Mouse (Mus musculus) CD4-positive, CD25-positive, alpha-beta regulatory T cell, adult 9 weeks (primary cell): ENCODE measurements around the gene Cog3. TPM values are rescaled to one million over a fixed set of nuclear protein-coding genes. Genes with fewer than 3 reads are reported as not detected.

Experiments used
- polyA plus RNA-seq: library from polyadenylated mRNA; unstranded; fragments of 100-300 nt; shearing (Covaris generic); gene quantifications from one replicate; pipeline ENCODE4 v1.2.1, GENCODE M21; 2017

Gene Cog3
- 11.3 TPM for polyA plus RNA-seq

DNA sequence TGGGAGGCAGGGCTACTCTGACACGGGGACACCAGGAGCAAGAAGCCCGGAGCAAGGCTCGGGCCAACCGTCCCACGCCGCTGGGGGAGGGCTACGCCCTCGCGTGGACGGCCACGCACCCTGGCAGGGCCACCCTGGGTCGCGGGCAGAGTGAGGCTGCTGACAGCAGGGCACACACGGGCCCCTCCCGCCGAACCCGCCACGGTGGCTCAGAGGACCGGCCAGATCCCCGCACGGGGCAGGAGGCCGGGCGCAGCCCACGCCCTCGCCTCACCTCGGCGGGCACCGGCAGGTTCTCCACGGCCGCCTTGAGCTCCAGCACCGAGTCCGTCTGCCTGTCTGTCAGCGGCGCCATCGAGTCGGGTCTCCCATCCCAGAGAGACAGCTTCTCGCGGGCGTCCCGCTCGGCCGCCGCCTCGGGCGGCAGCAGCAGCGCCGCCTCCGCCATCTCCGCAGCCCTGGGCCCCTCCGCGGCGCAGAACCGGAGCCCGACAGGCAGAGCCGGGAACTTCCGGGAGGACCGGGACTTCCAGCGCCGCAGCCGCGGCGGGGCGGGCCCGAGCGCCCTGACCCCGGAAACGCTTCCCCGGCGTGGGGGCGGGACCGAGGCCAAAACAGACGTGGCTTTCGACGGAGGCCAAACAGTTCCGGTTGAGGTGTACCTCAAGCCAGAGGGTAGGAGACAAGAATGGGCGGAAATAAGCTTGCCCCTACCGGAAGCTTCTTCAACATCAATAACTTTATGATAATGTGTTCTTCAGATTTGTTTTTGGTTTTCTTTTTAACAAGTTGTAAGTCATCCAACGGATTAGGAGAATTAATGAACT, at the start of gene Cog3:
TSS of gene Cog3 (minus strand) at position 527 of the 827 bp plus-strand sequence.

DNA sequence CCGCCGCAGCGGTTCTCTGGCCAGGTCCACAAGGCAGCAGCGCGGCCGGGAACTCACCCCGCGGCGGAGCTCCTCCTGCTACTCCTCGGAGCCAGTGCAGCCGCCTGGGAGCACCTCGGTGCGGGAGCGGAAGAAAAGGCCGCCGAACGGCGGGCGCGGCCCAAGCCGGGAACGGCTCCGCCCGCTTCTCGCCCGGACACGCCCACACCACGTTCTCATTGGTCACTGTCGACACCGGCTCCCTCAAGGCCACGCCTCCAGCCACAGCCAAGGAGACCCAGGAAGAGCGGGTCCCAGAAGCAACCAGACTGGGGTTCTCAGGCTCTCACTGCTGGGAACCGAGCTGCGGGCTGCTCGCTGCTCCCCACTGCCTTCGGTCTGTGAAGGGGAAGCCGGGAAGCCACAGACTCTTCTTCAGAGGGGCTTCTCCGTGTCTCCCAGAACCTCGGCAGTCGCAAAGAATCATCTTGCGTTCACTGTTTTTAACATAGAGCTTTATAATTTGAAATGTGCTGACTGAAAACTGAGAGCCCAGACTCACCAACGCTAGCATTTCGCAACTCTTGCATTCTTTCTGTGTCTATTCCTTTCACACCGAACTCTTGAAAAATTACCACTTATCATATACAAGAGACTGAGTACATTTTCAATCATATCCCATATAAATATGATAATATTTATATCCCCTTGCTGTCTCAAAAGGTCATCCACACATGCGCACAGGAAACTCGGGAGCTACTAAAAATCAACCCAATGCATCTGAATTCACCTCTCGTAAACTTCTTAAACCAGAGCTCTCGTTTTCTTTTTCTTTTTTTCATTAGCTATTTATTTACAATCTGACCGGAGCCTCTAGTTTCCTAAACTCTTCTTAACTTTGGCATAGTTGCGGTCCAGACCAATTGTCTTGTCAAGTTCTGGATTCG, 32.8 kb upstream of the Cog3 start, which contains the start of gene Slc25a30:
TSS of gene Slc25a30 (minus strand) at position 170 of the 926 bp plus-strand sequence.

Other genes starting within 250 kb of the Cog3 start
- gene Spert, start 161.4 kb downstream of the Cog3 start, polyA plus RNA-seq, result not detected
- not detected for gene Erich6b, start 112.3 kb downstream of the Cog3 start, polyA plus RNA-seq
- gene Slc25a30, start 32.5 kb upstream of the Cog3 start, polyA plus RNA-seq, result 19.3 TPM
- gene Tpt1, start 90.6 kb upstream of the Cog3 start, polyA plus RNA-seq, result 1,459 TPM
- gene Kctd4, start 200.5 kb upstream of the Cog3 start, polyA plus RNA-seq, result 0.73 TPM